Mouse (Mus musculus) regulatory T cell (primary cell): Measurements from ENCODE around the gene Foxred2.

Experiments
- in situ Hi-C: fragments of 300-600 bp; cut with MboI, MseI; formaldehyde crosslinking; loops from one replicate; pipeline ENCODE4 v1.15.1; 2025; ENCODE audit warnings: high pct_unique_total_duplicates

Gene Foxred2

GRCm38 (mm10) chr15:77952921-77953320 lies 3.6 kb downstream of the Foxred2 start:
- in situ Hi-C loops: loop anchor here (25.0 kb wide), 1 partner anchor 1741 kb away; no protein-coding TSS in a partner anchor

- in situ Hi-C loops: no loop called here
Measured at GRCm38 (mm10) chr15:77949061-77949460, 7.5 kb downstream of the Foxred2 start.

GRCm38 (mm10) chr15:77945711-77946110 lies 10.8 kb downstream of the Foxred2 start:
- in situ Hi-C loops: no loop called here

- in situ Hi-C loops: no loop called here
Measured at GRCm38 (mm10) chr15:77941563-77941962, 15.0 kb downstream of the Foxred2 start.

- in situ Hi-C loops: no loop called here
Measured at GRCm38 (mm10) chr15:77938516-77938915, 18.0 kb downstream of the Foxred2 start.

GRCm38 (mm10) chr15:77935673-77936375 lies 20.7 kb downstream of the Foxred2 start:
- in situ Hi-C loops: no loop called here

GRCm38 (mm10) chr15:77934968-77935367 lies 21.6 kb downstream of the Foxred2 start:
- in situ Hi-C loops: loop anchor here (5.0 kb wide), 1 partner anchor 32 kb away; no protein-coding TSS in a partner anchor

GRCm38 (mm10) chr15:77934326-77934725 lies 22.2 kb downstream of the Foxred2 start:
- in situ Hi-C loops: loop anchor here (5.0 kb wide), 1 partner anchor 33 kb away; no protein-coding TSS in a partner anchor

- in situ Hi-C loops: loop anchor here (5.0 kb wide), 1 partner anchor 34 kb away; no protein-coding TSS in a partner anchor
Measured at GRCm38 (mm10) chr15:77933770-77934169, 22.8 kb downstream of the Foxred2 start.

GRCm38 (mm10) chr15:77933222-77933621 lies 23.3 kb downstream of the Foxred2 start:
- in situ Hi-C loops: loop anchor here (5.0 kb wide), 1 partner anchor 34 kb away; no protein-coding TSS in a partner anchor

- in situ Hi-C loops: loop anchor here (5.0 kb wide), 1 partner anchor 36 kb away; no protein-coding TSS in a partner anchor
Measured at GRCm38 (mm10) chr15:77931689-77932016, 24.9 kb downstream of the Foxred2 start.

- in situ Hi-C loops: loop anchor here (5.0 kb wide), 1 partner anchor 36 kb away; no protein-coding TSS in a partner anchor
Measured at GRCm38 (mm10) chr15:77930986-77931688, 25.4 kb downstream of the Foxred2 start.

- in situ Hi-C loops: loop anchor here (5.0 to 10.0 kb wide), 2 partner anchors 37 to 1925 kb away; no protein-coding TSS in a partner anchor
Measured at GRCm38 (mm10) chr15:77929804-77930203, 26.7 kb downstream of the Foxred2 start.

- in situ Hi-C loops: loop anchor here (10.0 kb wide), 1 partner anchor 1926 kb away; no protein-coding TSS in a partner anchor
Measured at GRCm38 (mm10) chr15:77928673-77929331, 27.7 kb downstream of the Foxred2 start, which contains the start of gene Txn2. Gene Txn2, minus strand, starts transcription at chr15:77929006.

GRCm38 (mm10) chr15:77928091-77928490 lies 28.4 kb downstream of the Foxred2 start:
- in situ Hi-C loops: loop anchor here (10.0 kb wide), 1 partner anchor 1927 kb away; no protein-coding TSS in a partner anchor

- in situ Hi-C loops: loop anchor here (10.0 kb wide), 1 partner anchor 1928 kb away; no protein-coding TSS in a partner anchor
Measured at GRCm38 (mm10) chr15:77926921-77927320, 29.6 kb downstream of the Foxred2 start.

GRCm38 (mm10) chr15:77925195-77925594 lies 31.3 kb downstream of the Foxred2 start:
- in situ Hi-C loops: loop anchor here (10.0 kb wide), 1 partner anchor 1930 kb away; no protein-coding TSS in a partner anchor

GRCm38 (mm10) chr15:77923267-77924035 lies 33.1 kb downstream of the Foxred2 start:
- in situ Hi-C loops: loop anchor here (5.0 to 25.0 kb wide), 4 partner anchors 51 to 1931 kb away; partner anchors contain the start of gene Apol9a

GRCm38 (mm10) chr15:77922710-77923109 lies 33.8 kb downstream of the Foxred2 start:
- in situ Hi-C loops: loop anchor here (5.0 to 25.0 kb wide), 4 partner anchors 50 to 1932 kb away; partner anchors contain the start of gene Apol9a

GRCm38 (mm10) chr15:77921636-77922035 lies 34.9 kb downstream of the Foxred2 start:
- in situ Hi-C loops: loop anchor here (5.0 to 25.0 kb wide), 4 partner anchors 49 to 1933 kb away; partner anchors contain the start of gene Apol9a
